Mouse (Mus musculus) liver, embryonic 14.5 days (tissue): Measurements from ENCODE around the gene Pecam1. TPM values are rescaled to one million over a fixed set of nuclear protein-coding genes. Genes with fewer than 3 reads are reported as not detected.

Experiments used
- ATAC-seq: fragments of 200-750 bp; cut with Nextera tagmentation; 2 replicates; pipeline ENCODE4 v1.8.0; 2017; ENCODE audit warnings: moderate number of reproducible peaks, mild to moderate bottlenecking, moderate library complexity; ENCODE audit not compliant: insufficient read depth
- DNase-seq, 3 experiments: peaks; one replicate each; pipeline ENCODE4 v3.0.0-alpha.2; 2012 to 2013; ENCODE audit warnings: low read depth in 3 of 3, low spot score in 3 of 3
- H3K27ac ChIP-seq: fragments of 300-500 bp; sonication (generic); 2 replicates; pipeline ENCODE4 v1.5.1; 2014; ENCODE audit warnings: moderate library complexity, mild to moderate bottlenecking, control low read depth, inconsistent platforms
- H3K27me3 ChIP-seq: fragments of 300-500 bp; sonication (generic); 2 replicates; pipeline ENCODE4 v1.6.1; 2014; ENCODE audit warnings: mild to moderate bottlenecking, low read length, moderate library complexity; ENCODE audit not compliant: control insufficient read depth, insufficient read depth
- H3K36me3 ChIP-seq: fragments of 300-500 bp; sonication (generic); replicated peaks from 2 replicates; pipeline ENCODE4 v1.6.1; 2014; ENCODE audit warnings: low read depth; ENCODE audit not compliant: control insufficient read depth, insufficient read depth
- H3K4me1 ChIP-seq, 2 experiments: fragments of 200-500 bp in 1 of 2; fragments of 300-500 bp in 1 of 2; sonication (generic) in 1 of 2; replicated peaks; 2 replicates each; pipeline ENCODE4 v1.6.1; 2012 to 2014; ENCODE audit warnings: antibody characterized with exemption in 1 of 2, inconsistent platforms in 1 of 2, low read length in 1 of 2; ENCODE audit not compliant: control insufficient read depth in 2 of 2, insufficient read depth in 2 of 2
- H3K4me2 ChIP-seq: fragments of 300-500 bp; sonication (generic); 2 replicates; pipeline ENCODE4 v1.6.1; 2014; ENCODE audit warnings: low read depth, mild to moderate bottlenecking, control low read depth, moderate library complexity
- H3K4me3 ChIP-seq, 2 experiments: fragments of 200-500 bp in 1 of 2; fragments of 300-500 bp in 1 of 2; sonication (generic) in 1 of 2; 2 replicates each; pipeline ENCODE4 v1.5.1; 2012 to 2014; ENCODE audit warnings: low read depth in 2 of 2, low read length in 2 of 2, mild to moderate bottlenecking in 2 of 2, control low read depth in 1 of 2, inconsistent platforms in 1 of 2, moderate library complexity in 1 of 2; ENCODE audit not compliant: insufficient read depth in 1 of 2
- H3K9ac ChIP-seq: fragments of 300-500 bp; sonication (generic); replicated peaks from 2 replicates; pipeline ENCODE4 v1.6.1; 2014; ENCODE audit warnings: mild to moderate bottlenecking, control low read depth, moderate library complexity
- H3K9me3 ChIP-seq: fragments of 300-500 bp; sonication (generic); 2 replicates; pipeline ENCODE4 v1.6.1; 2016; ENCODE audit warnings: low read length, mixed read lengths; ENCODE audit not compliant: control insufficient read depth
- CTCF ChIP-seq: IDR thresholded peaks from 2 replicates; pipeline ENCODE4 v1.5.1; 2016; ENCODE audit warnings: antibody characterized with exemption, low read depth, control low read depth
- EP300 ChIP-seq: IDR thresholded peaks from 2 replicates; pipeline ENCODE4 v1.6.1; 2016; ENCODE audit warnings: antibody characterized with exemption, low read depth
- WGBS: fragments of 180-500 bp; shearing (Covaris S2); extraction: QIAGEN DNeasy Blood & Tissue Kit; methylation state at CpG from one replicate; pipeline ENCODE4 v1.1.7; 2014; ENCODE audit not compliant: insufficient replicate concordance; 5-methylcytosine and 5-hydroxymethylcytosine counted together
- polyA plus RNA-seq, 2 experiments: library from polyadenylated mRNA; depleted of rRNA in 1 of 2; stranded (reverse) in 1 of 2; unstranded in 1 of 2; fragments of >200 nt; fragmentation: Nextera tagmentation in 1 of 2; extraction: Ambion mirVana in 1 of 2; gene quantifications; 2 replicates each; pipeline versions ENCODE4 v1.2.1 to v1.2.3; 2012 to 2014

The Pecam1 gene
- polyA plus RNA-seq, 2 experiments = 5.5 to 6.3 TPM

DNA sequence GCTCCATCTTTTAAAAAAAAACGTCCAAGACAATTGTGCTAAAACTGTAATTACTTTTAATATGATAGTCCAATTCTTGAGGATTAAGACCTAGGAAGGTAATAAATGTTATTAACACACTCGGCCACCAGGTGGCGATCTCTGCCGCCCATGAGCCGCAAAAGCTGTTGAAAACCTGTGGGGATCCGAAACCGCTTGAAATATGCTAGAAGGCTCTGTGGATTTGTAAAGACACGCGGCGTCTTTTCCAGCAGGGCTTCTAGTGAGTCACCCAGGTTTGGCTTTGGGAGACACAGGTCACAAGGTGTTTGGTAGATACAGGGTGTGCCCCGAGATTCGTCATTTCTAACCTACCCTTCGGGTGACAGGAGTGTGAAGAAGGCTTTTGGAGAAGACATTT is 102.1 kb downstream of the Pecam1 start:
- Histone ChIP-seq H3K4me1 (peaks cover 0 to 2% of the 10 kb centered on the region in 2 experiments; a peak in 1 of 4 replicates), H3K4me3 (no peak overlapping the region), H3K36me3 (no peaks in the 10 kb centered on the region), H3K4me2 (peak overlapping the region; percentile 12; the same call in 1 of the 2 replicates), H3K9me3 (no peaks in the 10 kb centered on the region), H3K27me3 (no peaks in the 10 kb centered on the region), H3K9ac (no peak overlapping the region), H3K27ac (no peak overlapping the region)
- DNase-seq = peak; percentile 30 to 54 (median 33)
- TF ChIP-seq EP300 (no peak), CTCF (peak; percentile 91)
- no peak for ATAC-seq
- 17% methylated on average over 13 of the region's 13 CpGs for WGBS

- Histone ChIP-seq H3K9ac (no peak overlapping the region), H3K4me2 (no peak overlapping the region), H3K4me3 (no peak overlapping the region), H3K27ac (no peak overlapping the region), H3K4me1 (peaks cover 0 to 7% of the 10 kb centered on the region in 2 experiments; a peak in 2 of 4 replicates), H3K27me3 (no peaks in the 10 kb centered on the region), H3K9me3 (no peaks in the 10 kb centered on the region), H3K36me3 (no peaks in the 10 kb centered on the region)
- no peak for DNase-seq
- ATAC-seq = 0 out of 2 replicates have a peak, but pooled peaks have one; percentile 31
- WGBS = 59% methylated on average over 8 of the region's 8 CpGs
- no peak for TF ChIP-seq EP300
- no peak for TF ChIP-seq CTCF
Observed at GRCm38 (mm10) chr11:106642966-106643637, 107.3 kb downstream of the Pecam1 start.

- ATAC-seq = no peak
- TF ChIP-seq EP300 (no peak), CTCF (no peak)
- H3K27me3 ChIP-seq = no peaks in the 10 kb centered on the region
- no peak overlapping the region for H3K27ac ChIP-seq
- DNase-seq = no peak
- H3K4me1 ChIP-seq = peaks cover 0 to 7% of the 10 kb centered on the region in 2 experiments; a peak in 2 of 4 replicates
- no peaks in the 10 kb centered on the region for H3K36me3 ChIP-seq
- H3K4me3 ChIP-seq = no peak overlapping the region
- no peak overlapping the region for H3K9ac ChIP-seq
- H3K9me3 ChIP-seq = no peaks in the 10 kb centered on the region
- 17% methylated on average over 1 of the region's 1 CpGs for WGBS
- no peak overlapping the region for H3K4me2 ChIP-seq
Observed at GRCm38 (mm10) chr11:106641580-106641979, 108.8 kb downstream of the Pecam1 start.

DNA sequence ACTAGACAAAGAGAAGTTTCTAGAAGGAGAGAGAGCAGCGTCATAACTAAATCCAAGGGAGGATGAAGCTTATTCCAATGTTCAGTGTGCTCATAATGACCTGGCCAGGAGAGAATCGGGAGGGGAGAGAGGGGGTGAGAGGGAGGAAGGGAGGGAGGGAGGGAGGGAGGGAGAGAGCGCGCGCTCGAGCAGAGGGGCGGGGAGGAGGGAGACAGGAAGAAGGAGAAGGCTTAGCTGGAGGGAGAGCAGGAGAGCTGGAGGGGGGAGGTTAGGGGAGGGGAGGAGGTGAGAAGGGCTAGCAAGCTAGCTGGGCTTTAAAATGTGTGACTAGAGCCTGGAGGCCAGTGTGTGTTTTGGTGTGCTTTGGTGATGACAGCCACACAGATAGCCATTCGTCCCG is 110.4 kb downstream of the Pecam1 start:
- Histone ChIP-seq H3K27me3 (no peaks in the 10 kb centered on the region), H3K36me3 (no peaks in the 10 kb centered on the region), H3K4me1 (peaks cover 0 to 7% of the 10 kb centered on the region in 2 experiments; a peak in 2 of 4 replicates), H3K4me2 (no peak overlapping the region), H3K9me3 (no peaks in the 10 kb centered on the region), H3K4me3 (no peak overlapping the region), H3K27ac (no peak overlapping the region), H3K9ac (no peak overlapping the region)
- TF ChIP-seq EP300 (no peak), CTCF (no peak)
- no peak for DNase-seq
- no peak for ATAC-seq
- 19% methylated on average over 9 of the region's 9 CpGs for WGBS

GRCm38 (mm10) chr11:106639356-106639692 is 111.1 kb downstream of the Pecam1 start:
- TF ChIP-seq EP300 = no peak
- TF ChIP-seq CTCF = no peak
- H3K36me3 ChIP-seq = no peaks in the 10 kb centered on the region
- ATAC-seq (no peak), DNase-seq (no peak)
- no peak overlapping the region for H3K4me3 ChIP-seq
- H3K4me2 ChIP-seq = no peak overlapping the region
- no peak overlapping the region for H3K9ac ChIP-seq
- H3K27ac ChIP-seq = no peak overlapping the region
- peaks cover 0 to 7% of the 10 kb centered on the region in 2 experiments; a peak in 2 of 4 replicates for H3K4me1 ChIP-seq
- H3K9me3 ChIP-seq = no peaks in the 10 kb centered on the region
- no peaks in the 10 kb centered on the region for H3K27me3 ChIP-seq
- 31% methylated on average over 5 of the region's 5 CpGs for WGBS
